Mouse (Mus musculus) MEL (cell line): Measurements from ENCODE around the gene Cd86. TPM values are rescaled to one million over a fixed set of nuclear protein-coding genes. Genes with fewer than 3 reads are reported as not detected.

ENCODE experiments used
- DNase-seq: peaks from one replicate; pipeline ENCODE4 v3.0.0; 2011; ENCODE audit warnings: low read depth, low spot score
- H3K27ac ChIP-seq: 2 replicates; pipeline ENCODE4 v1.5.1; 2012; ENCODE audit warnings: low read depth, mild to moderate bottlenecking, control low read depth, low read length, moderate library complexity; ENCODE audit not compliant: control insufficient read depth
- H3K27me3 ChIP-seq, 2 experiments: fragments of 150-350 bp in 1 of 2; sonication (generic) in 1 of 2; 2 replicates each; pipeline ENCODE4 v1.6.1; 2012; ENCODE audit warnings: low read length in 2 of 2, mild to moderate bottlenecking in 2 of 2, improper control_type of control experiment in 1 of 2, moderate library complexity in 1 of 2; ENCODE audit not compliant: insufficient read depth in 2 of 2, control insufficient read depth in 1 of 2
- H3K36me3 ChIP-seq, 2 experiments: 2 replicates each; pipeline ENCODE4 v1.6.1; 2012 to 2014; ENCODE audit warnings: low read length in 2 of 2, improper control_type of control experiment in 1 of 2, inconsistent platforms in 1 of 2, mild to moderate bottlenecking in 1 of 2; ENCODE audit not compliant: insufficient read depth in 2 of 2, control insufficient read depth in 1 of 2
- H3K4me1 ChIP-seq, 2 experiments: fragments of 150-350 bp in 1 of 2; sonication (generic) in 1 of 2; 2 replicates each; pipeline ENCODE4 v1.6.1; 2012; ENCODE audit warnings: low read length in 2 of 2, improper control_type of control experiment in 1 of 2, mild to moderate bottlenecking in 1 of 2; ENCODE audit not compliant: insufficient read depth in 2 of 2, control insufficient read depth in 1 of 2
- H3K4me3 ChIP-seq, 2 experiments: fragments of 150-350 bp in 1 of 2; sonication (generic) in 1 of 2; 2 replicates each; pipeline ENCODE4 v1.5.1; 2012; ENCODE audit warnings: low read depth in 2 of 2, low read length in 2 of 2, mild to moderate bottlenecking in 2 of 2, moderate library complexity in 2 of 2, control low read depth in 1 of 2, improper control_type of control experiment in 1 of 2; ENCODE audit not compliant: control insufficient read depth in 1 of 2, insufficient read depth in 1 of 2
- H3K79me2 ChIP-seq: 2 replicates; pipeline ENCODE4 v1.6.1; 2012; ENCODE audit warnings: mild to moderate bottlenecking, low read length, moderate library complexity; ENCODE audit not compliant: control insufficient read depth, poor library complexity, insufficient read depth
- H3K9ac ChIP-seq: 2 replicates; pipeline ENCODE4 v1.6.1; 2012; ENCODE audit warnings: low read depth, mild to moderate bottlenecking, control low read depth, low read length, moderate library complexity; ENCODE audit not compliant: control insufficient read depth, poor library complexity, severe bottlenecking
- H3K9me3 ChIP-seq: fragments of 150-350 bp; sonication (generic); replicated peaks from 2 replicates; pipeline ENCODE4 v1.6.1; 2012; ENCODE audit warnings: mild to moderate bottlenecking, low read length, improper control_type of control experiment, moderate library complexity; ENCODE audit not compliant: insufficient read depth
- ELF1 ChIP-seq: IDR thresholded peaks from 2 replicates; pipeline ENCODE4 v1.6.1; 2014; ENCODE audit warnings: low read depth, mild to moderate bottlenecking, inconsistent platforms, low read length, improper control_type of control experiment, moderate library complexity
- EP300 ChIP-seq, 2 experiments: IDR thresholded peaks; 2 replicates each; pipeline ENCODE4 v1.6.1; 2011; ENCODE audit warnings: improper control_type of control experiment in 2 of 2, low read length in 2 of 2, low read depth in 1 of 2, mild to moderate bottlenecking in 1 of 2
- ETS1 ChIP-seq: IDR thresholded peaks from 2 replicates; pipeline ENCODE4 v1.6.1; 2012; ENCODE audit warnings: low read depth, mild to moderate bottlenecking, inconsistent platforms, low read length, improper control_type of control experiment, moderate library complexity
- MAX ChIP-seq: IDR thresholded peaks from 2 replicates; pipeline ENCODE4 v1.6.1; 2011; ENCODE audit warnings: low read length, improper control_type of control experiment
- MXI1 ChIP-seq: IDR thresholded peaks from 2 replicates; pipeline ENCODE4 v1.6.1; 2011; ENCODE audit warnings: mild to moderate bottlenecking, low read depth, low read length, improper control_type of control experiment
- MYC ChIP-seq: IDR thresholded peaks from 2 replicates; pipeline ENCODE4 v1.6.1; 2011; ENCODE audit warnings: low read depth, mild to moderate bottlenecking, low read length, improper control_type of control experiment, moderate library complexity
- NELFE ChIP-seq: IDR thresholded peaks from 2 replicates; pipeline ENCODE4 v1.6.1; 2011; ENCODE audit warnings: low read depth, low read length, improper control_type of control experiment
- POLR2A ChIP-seq, 2 experiments: IDR thresholded peaks; 2 replicates each; pipeline ENCODE4 v1.6.1; 2011 to 2012; ENCODE audit warnings: low read length in 2 of 2, mild to moderate bottlenecking in 2 of 2, control low read depth in 1 of 2, improper control_type of control experiment in 1 of 2, low read depth in 1 of 2, moderate library complexity in 1 of 2; ENCODE audit not compliant: control insufficient read depth in 1 of 2, insufficient read depth in 1 of 2, poor library complexity in 1 of 2
- POLR2AphosphoS2 ChIP-seq: IDR thresholded peaks from 2 replicates; pipeline ENCODE4 v1.6.1; 2011; ENCODE audit warnings: low read length, improper control_type of control experiment
- RAD21 ChIP-seq: IDR thresholded peaks from 2 replicates; pipeline ENCODE4 v1.6.1; 2011; ENCODE audit warnings: mild to moderate bottlenecking, low read depth, low read length, improper control_type of control experiment
- ZC3H11A ChIP-seq: IDR thresholded peaks from 2 replicates; pipeline ENCODE4 v1.6.1; 2012; ENCODE audit warnings: low read depth, mild to moderate bottlenecking, inconsistent platforms, low read length, improper control_type of control experiment
- polyA plus RNA-seq, 2 experiments: library from polyadenylated mRNA; stranded (reverse) in 1 of 2; unstranded in 1 of 2; fragments of >175 nt in 1 of 2; fragments of >200 nt in 1 of 2; gene quantifications; 2 replicates each; pipeline versions ENCODE4 v1.2.1 to v1.2.4; 2012; ENCODE audit warnings: low replicate concordance in 2 of 2, low read depth in 1 of 2; ENCODE audit not compliant: insufficient read length in 2 of 2, insufficient read depth in 1 of 2, missing spikeins in 1 of 2
- total RNA-seq: library from RNA; depleted of rRNA; stranded (reverse); fragments of 300-350 nt; gene quantifications from 2 replicates; pipeline ENCODE4 v1.2.3, GENCODE M21; 2012

Cd86 gene
- total and polyA plus RNA-seq, 3 experiments, result not detected

DNA sequence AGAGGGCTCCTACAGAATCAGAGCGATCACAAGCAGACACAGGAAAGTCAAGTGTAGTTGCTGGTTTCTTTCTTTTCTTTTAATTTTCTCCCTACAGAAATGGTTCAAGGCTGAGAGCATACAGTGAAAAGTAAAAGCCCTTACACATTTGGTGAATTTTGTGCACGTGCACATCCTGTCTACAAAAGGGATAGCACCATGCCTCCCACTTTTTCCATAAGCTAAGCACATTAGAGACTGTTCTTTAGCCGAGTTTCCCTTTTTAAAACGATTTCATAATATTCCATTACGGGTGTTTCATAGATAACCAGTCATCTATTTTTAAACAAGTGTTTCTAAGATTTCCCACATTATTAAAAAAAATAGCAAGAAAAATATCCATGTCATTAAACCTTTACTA lies 2.4 kb downstream of the Cd86 start:
- H3K9me3 ChIP-seq, result no peaks in the 10 kb centered on the region
- TF ChIP-seq RAD21 (no peak), MYC (no peak), ETS1 (no peak), NELFE (no peak)
- TF ChIP-seq, all 39 proteins: peak for 0
- Histone ChIP-seq H3K36me3 (no peaks in the 10 kb centered on the region), H3K27ac (no peak overlapping the region), H3K27me3 (peaks cover 0 to 2% of the 10 kb centered on the region in 2 experiments; a peak in 2 of 4 replicates), H3K79me2 (no peaks in the 10 kb centered on the region), H3K4me3 (no peak overlapping the region), H3K9ac (no peak overlapping the region), H3K4me1 (no peaks in the 10 kb centered on the region; a peak in 1 of 4 replicates)
- DNase-seq, result no peak

DNA sequence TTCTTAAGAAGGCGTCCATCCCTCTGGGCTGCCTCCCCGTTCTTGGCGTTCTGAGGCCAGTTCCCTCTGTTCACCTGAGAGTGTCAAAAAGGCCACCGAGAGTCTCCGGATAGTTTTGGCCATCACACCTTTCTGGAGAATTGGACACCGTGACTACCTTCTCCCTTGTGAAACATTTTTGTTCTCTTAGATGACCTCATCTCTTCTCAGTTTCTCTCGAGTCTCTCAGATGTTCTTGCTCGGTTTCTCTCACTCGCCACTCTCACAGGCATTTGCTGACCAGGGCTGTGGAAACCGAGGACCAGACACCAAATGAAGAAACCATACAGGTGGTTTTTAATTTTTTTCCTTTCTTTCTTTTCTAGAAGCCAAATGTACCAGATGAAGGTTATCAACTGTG lies 4.6 kb downstream of the Cd86 start:
- no peak overlapping the region for H3K9ac ChIP-seq
- peaks cover 0 to 2% of the 10 kb centered on the region in 2 experiments; a peak in 1 of 4 replicates for H3K27me3 ChIP-seq
- no peak overlapping the region for H3K4me3 ChIP-seq
- H3K9me3 ChIP-seq, result no peaks in the 10 kb centered on the region
- no peaks in the 10 kb centered on the region; a peak in 1 of 4 replicates for H3K4me1 ChIP-seq
- no peak for DNase-seq
- H3K27ac ChIP-seq, result no peak overlapping the region
- no peaks in the 10 kb centered on the region for H3K79me2 ChIP-seq
- H3K36me3 ChIP-seq, result no peaks in the 10 kb centered on the region
- no peak for TF ChIP-seq ELF1
- no peak for TF ChIP-seq POLR2A (IDR thresholded peaks at IDR 0.05; ENCODE audit: control insufficient read depth in 1 of 2, insufficient read depth in 1 of 2, low read depth in 1 of 2, low read length in 2 of 2, poor library complexity in 1 of 2)
- TF ChIP-seq EP300 (IDR thresholded peaks at IDR 0.05; ENCODE audit: low read depth in 1 of 2, low read length in 2 of 2), result no peak
- no peak for TF ChIP-seq MYC
- TF ChIP-seq ZC3H11A, result no peak
- no peak for TF ChIP-seq POLR2AphosphoS2
- TF ChIP-seq MAX, result no peak

DNA sequence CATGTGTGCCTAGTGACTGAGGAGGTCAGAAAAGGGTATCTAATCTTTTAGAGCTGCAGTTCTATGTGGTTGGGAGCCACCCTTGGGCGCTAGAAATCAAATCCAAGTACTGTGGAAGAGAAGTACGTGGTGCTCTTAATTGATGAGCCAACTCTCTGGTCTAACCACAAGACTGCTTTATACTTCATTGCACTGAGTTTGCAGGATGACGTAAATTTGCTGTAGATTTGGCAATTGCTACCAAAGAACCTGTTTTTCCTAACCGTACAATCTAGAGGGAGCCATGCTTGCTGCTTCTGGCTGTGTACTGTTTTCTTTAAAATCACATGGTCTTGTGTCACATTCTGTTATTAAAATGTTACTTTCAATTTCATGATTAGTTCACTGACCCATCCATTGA lies 10.0 kb downstream of the Cd86 start:
- no peaks in the 10 kb centered on the region for H3K27me3 ChIP-seq
- H3K9me3 ChIP-seq, result no peaks in the 10 kb centered on the region
- no peak for DNase-seq
- TF ChIP-seq MAX (no peak), ZC3H11A (no peak), MXI1 (no peak), MYC (no peak)
- no peak overlapping the region for H3K9ac ChIP-seq
- no peaks in the 10 kb centered on the region for H3K4me1 ChIP-seq
- H3K79me2 ChIP-seq, result no peaks in the 10 kb centered on the region
- no peaks in the 10 kb centered on the region for H3K36me3 ChIP-seq
- H3K27ac ChIP-seq, result no peak overlapping the region
- no peak overlapping the region for H3K4me3 ChIP-seq
